Mouse (Mus musculus) spleen, adult 2 months (tissue): ENCODE results near the gene Nek4. TPM values are rescaled to one million over a fixed set of nuclear protein-coding genes. Genes with fewer than 3 reads are reported as not detected.
A peak's percentile ranks its signal among the peaks of the same experiment; 100 is the strongest.

Experiments used
- DNase-seq, 2 experiments: peaks; one replicate each; pipeline versions ENCODE4 v3.0.0 to v3.0.0-alpha.2; 2012 to 2021; ENCODE audit warnings: low spot score in 2 of 2, low read depth in 1 of 2
- H3K27ac ChIP-seq: fragments of 200-500 bp; 2 replicates; pipeline ENCODE4 v1.5.1; 2012; ENCODE audit warnings: low read length, inconsistent platforms; ENCODE audit not compliant: insufficient read depth
- H3K27me3 ChIP-seq: fragments of 200-500 bp; 2 replicates; pipeline ENCODE4 v1.6.1; 2012; ENCODE audit warnings: mild to moderate bottlenecking, moderate library complexity, low read length, inconsistent platforms; ENCODE audit not compliant: control insufficient read depth, insufficient read depth
- H3K36me3 ChIP-seq: fragments of 200-500 bp; 2 replicates; pipeline ENCODE4 v1.6.1; 2012; ENCODE audit warnings: mild to moderate bottlenecking, low read length, inconsistent platforms; ENCODE audit not compliant: control insufficient read depth, insufficient read depth
- H3K4me1 ChIP-seq: fragments of 200-500 bp; 2 replicates; pipeline ENCODE4 v1.6.1; 2011; ENCODE audit warnings: inconsistent platforms; ENCODE audit not compliant: control insufficient read depth, insufficient read depth, insufficient read length
- H3K4me3 ChIP-seq: fragments of 200-500 bp; 2 replicates; pipeline ENCODE4 v1.5.1; 2011; ENCODE audit warnings: mild to moderate bottlenecking, inconsistent platforms; ENCODE audit not compliant: insufficient read depth, insufficient read length; ENCODE audit errors: extremely low read depth
- CTCF ChIP-seq: fragments of 200-500 bp; IDR thresholded peaks from 2 replicates; pipeline ENCODE4 v1.5.1; 2011; ENCODE audit warnings: mild to moderate bottlenecking, inconsistent platforms; ENCODE audit not compliant: insufficient read depth, insufficient read length, insufficient replicate concordance; ENCODE audit errors: extremely low read depth
- POLR2A ChIP-seq: fragments of 200-500 bp; IDR thresholded peaks from 2 replicates; pipeline ENCODE4 v1.6.1; 2011; ENCODE audit warnings: low read depth, low read length, inconsistent platforms
- WGBS: fragments of 180-500 bp; shearing (Covaris S2); methylation state at CpG from one replicate; pipeline ENCODE4 v1.1.7; 2018; 5-methylcytosine and 5-hydroxymethylcytosine counted together
- polyA plus RNA-seq: library from polyadenylated mRNA; depleted of rRNA; stranded (reverse); fragments of >200 nt; gene quantifications from 2 replicates; pipeline ENCODE4 v1.2.3, GENCODE M21; 2012; rRNA removed

Gene Nek4
- polyA plus RNA-seq, 1 experiment, result 2.0 TPM

- Histone ChIP-seq H3K4me1 (peaks cover 2% of the 10 kb centered on the region), H3K36me3 (peaks cover 29% of the 10 kb centered on the region), H3K4me3 (peak overlapping the region; percentile 22; the same call in 1 of the 2 replicates), H3K27ac (no peak overlapping the region), H3K27me3 (no peaks in the 10 kb centered on the region)
- TF ChIP-seq CTCF (no peak), POLR2A (no peak)
- peak in 1 of 2 experiments; percentile 29 for DNase-seq
- 1% methylated on average over 2 of the region's 2 CpGs for WGBS
These were observed 66.7 kb downstream of the Nek4 start for GRCm38 (mm10) chr14:31017854-31018253.

GRCm38 (mm10) chr14:31018860-31019291 lies 67.7 kb downstream of the Nek4 start, which contains the start of the genes Pbrm1 and Gnl3:
Gene Pbrm1 (plus strand): TSS chr14:31019138.
Gene Gnl3 (minus strand): TSS chr14:31019152.
- WGBS, result under 1% methylated on average over 45 of the region's 53 CpGs
- TF ChIP-seq POLR2A (peak; percentile 59; the same call in 1 of the 2 replicates), CTCF (no peak)
- Histone ChIP-seq H3K4me3 (peak within 1 kb of the TSS; percentile 99), H3K27ac (peak within 1 kb of the TSS; percentile 87), H3K4me1 (peaks cover 2% of the 10 kb centered on the region), H3K27me3 (no peaks in the 10 kb centered on the region), H3K36me3 (peaks cover 24% of the 10 kb centered on the region)
- peak; percentile 91 to 95 for DNase-seq

DNA sequence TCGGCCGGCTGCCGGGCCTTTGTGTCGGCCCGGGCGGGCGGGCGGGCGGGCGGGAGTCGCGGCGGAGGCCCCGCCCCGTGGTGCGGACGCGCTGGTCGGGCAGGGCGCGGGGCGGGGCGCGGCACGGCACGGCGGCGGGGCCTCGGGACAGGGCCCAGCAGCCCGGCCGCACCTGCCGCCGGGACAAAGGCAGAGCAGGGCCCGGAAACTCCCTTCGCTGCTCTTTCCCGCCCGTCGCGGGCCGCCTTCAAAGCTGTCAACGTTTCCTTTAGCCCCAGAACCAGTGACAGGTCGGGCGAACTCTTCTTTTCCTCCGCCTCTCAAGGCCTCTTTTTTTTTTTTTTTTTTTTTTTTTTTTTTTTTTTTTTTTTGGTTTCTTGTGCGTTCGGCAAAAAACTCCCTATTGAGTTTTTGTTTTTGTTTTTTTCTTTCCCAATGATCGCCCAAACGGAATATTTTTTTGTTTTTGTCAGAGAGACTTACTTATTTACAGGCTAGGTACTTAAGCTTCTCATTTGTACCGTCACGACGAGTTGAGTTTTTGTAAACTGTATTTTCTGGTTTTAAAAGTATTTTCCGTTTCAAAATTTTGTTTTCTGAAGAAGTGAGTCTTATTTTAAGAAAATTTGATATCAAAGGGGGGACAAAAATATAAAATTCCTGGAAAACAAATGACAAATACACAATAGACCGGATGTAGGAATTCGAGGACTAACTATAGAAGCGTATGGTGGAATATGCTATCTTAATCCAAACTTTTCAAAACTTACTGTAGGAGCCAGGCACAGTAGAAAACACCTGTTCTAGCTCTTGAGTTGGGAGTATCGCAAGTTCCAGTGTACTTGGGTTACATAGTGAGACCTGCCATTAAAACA lies 68.4 kb downstream of the Nek4 start:
- Histone ChIP-seq H3K36me3 (peaks cover 19% of the 10 kb centered on the region), H3K27ac (peak overlapping the region; percentile 69), H3K4me1 (peaks cover 2% of the 10 kb centered on the region), H3K27me3 (no peaks in the 10 kb centered on the region), H3K4me3 (peak overlapping the region; percentile 99)
- TF ChIP-seq CTCF, result no peak
- TF ChIP-seq POLR2A, result no peak
- DNase-seq, result peak; percentile 81 to 82
- 2% methylated on average over 55 of the region's 56 CpGs for WGBS

DNA sequence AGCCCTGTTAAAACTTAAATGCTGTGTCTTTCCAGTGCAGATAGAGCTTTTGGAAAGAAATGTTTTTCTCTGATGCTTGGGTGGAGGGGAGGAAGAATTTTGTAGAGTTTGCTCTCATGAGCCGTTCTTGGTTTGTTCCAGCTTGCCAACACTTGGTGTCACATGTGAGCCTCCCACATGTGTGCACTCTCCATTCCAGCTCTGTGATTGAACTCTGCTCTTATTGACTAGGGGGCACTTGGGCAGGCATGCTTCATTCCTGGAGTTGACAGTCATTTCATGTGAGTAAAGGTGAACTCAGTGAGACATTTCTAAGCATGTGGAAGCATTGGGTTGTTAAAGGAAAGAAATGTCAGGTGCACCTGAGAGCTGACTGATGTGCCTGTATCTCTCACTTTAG lies 71.4 kb downstream of the Nek4 start:
- 52% methylated on average over 1 of the region's 1 CpGs for WGBS
- Histone ChIP-seq H3K36me3 (peaks cover 15% of the 10 kb centered on the region), H3K27ac (no peak overlapping the region), H3K4me1 (no peaks in the 10 kb centered on the region; the same call in 1 of the 2 replicates), H3K27me3 (no peaks in the 10 kb centered on the region), H3K4me3 (no peak overlapping the region)
- TF ChIP-seq CTCF (no peak), POLR2A (no peak)
- no peak for DNase-seq

DNA sequence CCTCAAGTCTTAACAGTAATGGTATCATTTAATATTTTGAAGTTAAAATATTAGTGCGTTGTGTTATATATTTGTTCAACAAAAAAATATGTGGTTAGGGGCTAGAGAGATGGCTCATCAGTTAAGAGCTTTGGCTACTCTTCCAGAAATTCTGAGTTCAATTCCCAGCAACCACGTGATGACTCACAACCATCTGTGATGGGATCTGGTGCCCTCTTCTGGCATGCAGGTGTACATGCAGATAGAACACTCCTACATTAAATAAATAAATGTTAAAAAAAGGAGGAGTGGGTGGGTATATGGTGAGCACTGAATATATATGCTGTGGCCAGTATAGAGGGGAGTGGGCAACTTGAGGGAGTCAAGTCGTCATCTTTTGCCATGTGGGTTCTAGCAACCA lies 74.6 kb downstream of the Nek4 start:
- Histone ChIP-seq H3K27ac (no peak overlapping the region), H3K4me3 (no peak overlapping the region), H3K36me3 (peaks cover 24% of the 10 kb centered on the region), H3K4me1 (no peaks in the 10 kb centered on the region), H3K27me3 (no peaks in the 10 kb centered on the region)
- DNase-seq, result no peak
- TF ChIP-seq CTCF, result no peak
- no peak for TF ChIP-seq POLR2A
- 83% methylated on average over 3 of the region's 3 CpGs for WGBS

Other genes starting within 250 kb of the Nek4 start
- gene Sfmbt1, start 236.5 kb upstream of the Nek4 start, polyA plus RNA-seq, result 1.2 and 1.3 TPM in 2 replicates
- gene Tmem110, start 125.8 kb upstream of the Nek4 start, polyA plus RNA-seq, result 13.0 and 18.0 TPM in 2 replicates
- 4.9 and 7.3 TPM in 2 replicates for gene Mustn1, start 72.2 kb upstream of the Nek4 start, polyA plus RNA-seq
- gene Itih4, start 64.9 kb upstream of the Nek4 start, polyA plus RNA-seq, result 0.50 and 1.2 TPM in 2 replicates
- 1.4 TPM in 2 replicates for gene Itih3, start 27.6 kb upstream of the Nek4 start, polyA plus RNA-seq
- gene Itih1, start 8.1 kb upstream of the Nek4 start, polyA plus RNA-seq, result 0.02 TPM in 1 of 2 replicates, not detected in the other
- 5.4 and 7.4 TPM in 2 replicates for gene Glt8d1, start 50.0 kb downstream of the Nek4 start, polyA plus RNA-seq
- gene Spcs1, start 50.3 kb downstream of the Nek4 start, polyA plus RNA-seq, result 49.4 and 50.8 TPM in 2 replicates
- 9.2 and 14.4 TPM in 2 replicates for gene Pbrm1, start 67.8 kb downstream of the Nek4 start, polyA plus RNA-seq
- gene Gnl3, start 67.8 kb downstream of the Nek4 start, polyA plus RNA-seq, result 13.0 and 16.3 TPM in 2 replicates
- 33.3 and 44.2 TPM in 2 replicates for gene Smim4, start 177.6 kb downstream of the Nek4 start, polyA plus RNA-seq
- 30.3 and 46.4 TPM in 2 replicates for gene Nt5dc2, start 179.7 kb downstream of the Nek4 start, polyA plus RNA-seq
- gene Stab1, start 217.3 kb downstream of the Nek4 start, polyA plus RNA-seq, result 42.1 and 44.3 TPM in 2 replicates